Mouse (Mus musculus): ENCODE data around the gene Gm8369.

DNA sequence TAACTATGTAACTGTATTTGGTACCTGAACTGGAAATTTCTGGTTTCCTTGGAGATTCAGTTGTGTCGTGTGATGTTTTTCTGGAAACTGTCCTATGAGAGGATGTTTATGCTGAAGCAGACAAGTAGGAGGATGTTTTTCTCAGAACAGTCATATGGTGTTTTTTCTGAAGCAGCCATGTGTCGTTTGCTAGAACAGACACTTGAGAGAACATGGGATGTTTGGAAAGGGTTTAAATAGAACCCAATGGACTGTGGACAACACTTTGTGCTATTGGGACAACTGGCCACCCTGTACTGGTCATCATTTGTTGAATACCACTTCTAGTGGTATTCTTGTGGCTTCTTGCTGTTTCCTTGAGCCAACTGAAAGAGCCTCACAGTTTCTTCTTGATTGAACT is at the start of gene Gm8369:
- TF ChIP-seq POLR2A (IDR thresholded peaks at IDR 0.05; ENCODE audit: control insufficient read depth in 1 of 2, insufficient read depth in 1 of 2, low read depth in 1 of 2, low read length in 2 of 2, poor library complexity in 1 of 2) (no peak), ZC3H11A (IDR thresholded peaks at IDR 0.05; ENCODE audit: low read depth, low read length) (no peak), CTCF (IDR thresholded peaks at IDR 0.05 in 2 of 3, conservative IDR thresholded peaks at IDR 0.05 in 1 of 3; ENCODE audit: control insufficient read depth in 1 of 3, insufficient read depth in 1 of 3, low read depth in 2 of 3, low read length in 3 of 3, poor library complexity in 1 of 3, severe bottlenecking in 1 of 3) (no peak), MYC (IDR thresholded peaks at IDR 0.05; ENCODE audit: low read depth, low read length) (no peak), ELF1 (IDR thresholded peaks at IDR 0.05; ENCODE audit: low read depth, low read length) (no peak), POLR2AphosphoS2 (IDR thresholded peaks at IDR 0.05; ENCODE audit: low read length) (no peak), GATA1 (IDR thresholded peaks at IDR 0.05; ENCODE audit: low read depth, low read length) (no peak)
